Mouse (Mus musculus): ENCODE results near the gene Ropn1.

The Ropn1 gene

GRCm38 (mm10) chr16:34690334-34691144 is 40.8 kb downstream of the Ropn1 start, which contains the start of gene Ccdc14:
Gene Ccdc14, plus strand, starts transcription at chr16:34690616.
- CTCF ChIA-PET = interaction anchor here (0.7 kb wide), 1 partner anchor 9 kb away, joined by 3 read pairs; no protein-coding TSS in a partner anchor

- CTCF ChIA-PET = interaction anchor here (0.5 kb wide), 1 partner anchor 1074 kb away, joined by 4 read pairs; no protein-coding TSS in a partner anchor
Measured at GRCm38 (mm10) chr16:34691156-34691555, 41.4 kb downstream of the Ropn1 start.

- CTCF ChIA-PET = no interaction called here
Measured at GRCm38 (mm10) chr16:34694477-34694876, 44.8 kb downstream of the Ropn1 start.

GRCm38 (mm10) chr16:34698721-34699120 is 49.0 kb downstream of the Ropn1 start:
- CTCF ChIA-PET = interaction anchor here (3.6 kb wide), 1 partner anchor 31 kb away, joined by 14 read pairs; no protein-coding TSS in a partner anchor

GRCm38 (mm10) chr16:34700165-34700827 is 50.6 kb downstream of the Ropn1 start:
- CTCF ChIA-PET = interaction anchor here (1.1 to 3.6 kb wide), 2 partner anchors 33 to 35 kb away, joined by 4 to 14 read pairs; no protein-coding TSS in a partner anchor

GRCm38 (mm10) chr16:34700828-34701216 is 51.1 kb downstream of the Ropn1 start:
- CTCF ChIA-PET = interaction anchor here (1.1 to 3.6 kb wide), 2 partner anchors 33 to 36 kb away, joined by 4 to 14 read pairs; no protein-coding TSS in a partner anchor

GRCm38 (mm10) chr16:34706019-34706418 is 56.3 kb downstream of the Ropn1 start:
- CTCF ChIA-PET = no interaction called here

- CTCF ChIA-PET = no interaction called here
Measured at GRCm38 (mm10) chr16:34706487-34706946, 56.8 kb downstream of the Ropn1 start.

GRCm38 (mm10) chr16:34711481-34711880 is 61.8 kb downstream of the Ropn1 start:
- CTCF ChIA-PET = interaction anchor here (0.7 kb wide), 1 partner anchor 14 kb away, joined by 4 read pairs; no protein-coding TSS in a partner anchor

GRCm38 (mm10) chr16:34725156-34725555 is 75.4 kb downstream of the Ropn1 start:
- CTCF ChIA-PET = no interaction called here
